Mouse (Mus musculus) heart, embryonic 14.5 days (tissue): ENCODE measurements around the gene Lbhd2. TPM values are rescaled to one million over a fixed set of nuclear protein-coding genes. Genes with fewer than 3 reads are reported as not detected.
A peak's percentile ranks its signal among the peaks of the same experiment; 100 is the strongest.

Experiments
- ATAC-seq: fragments of 200-750 bp; cut with Nextera tagmentation; 2 replicates; pipeline ENCODE4 v1.8.0; 2017; ENCODE audit warnings: low read depth, moderate TSS enrichment; ENCODE audit not compliant: insufficient number of reproducible peaks, insufficient read depth, low FRiP score
- H3K27ac ChIP-seq, 2 experiments: fragments of 200-500 bp in 1 of 2; fragments of 300-500 bp in 1 of 2; sonication (generic) in 1 of 2; replicated peaks in 1 of 2; 2 replicates each; pipeline ENCODE4 v1.5.1; 2012 to 2014; ENCODE audit warnings: low read depth in 2 of 2, low read length in 2 of 2, control low read depth in 1 of 2, mild to moderate bottlenecking in 1 of 2, mixed read lengths in 1 of 2; ENCODE audit not compliant: control insufficient read depth in 1 of 2, insufficient read depth in 1 of 2
- H3K27me3 ChIP-seq: fragments of 300-500 bp; sonication (generic); 2 replicates; pipeline ENCODE4 v1.6.1; 2014; ENCODE audit warnings: mild to moderate bottlenecking, low read length, control low read depth; ENCODE audit not compliant: control insufficient read depth, insufficient read depth
- H3K36me3 ChIP-seq: fragments of 300-500 bp; sonication (generic); 2 replicates; pipeline ENCODE4 v1.6.1; 2014; ENCODE audit warnings: mild to moderate bottlenecking, control low read depth, low read length, mixed read lengths; ENCODE audit not compliant: control insufficient read depth, insufficient read depth
- H3K4me1 ChIP-seq, 2 experiments: fragments of 200-500 bp in 1 of 2; fragments of 300-500 bp in 1 of 2; sonication (generic) in 1 of 2; 2 replicates each; pipeline ENCODE4 v1.6.1; 2012 to 2014; ENCODE audit warnings: low read length in 2 of 2, control low read depth in 1 of 2, mixed read lengths in 1 of 2; ENCODE audit not compliant: control insufficient read depth in 2 of 2, insufficient read depth in 2 of 2
- H3K4me2 ChIP-seq: fragments of 300-500 bp; sonication (generic); 2 replicates; pipeline ENCODE4 v1.6.1; 2014; ENCODE audit warnings: mild to moderate bottlenecking, low read length
- H3K4me3 ChIP-seq, 2 experiments: fragments of 200-500 bp in 1 of 2; fragments of 300-500 bp in 1 of 2; sonication (generic) in 1 of 2; 2 replicates each; pipeline ENCODE4 v1.5.1; 2012 to 2014; ENCODE audit warnings: low read length in 2 of 2, mild to moderate bottlenecking in 2 of 2, control low read depth in 1 of 2, low read depth in 1 of 2, moderate library complexity in 1 of 2; ENCODE audit not compliant: control insufficient read depth in 1 of 2, insufficient read depth in 1 of 2
- H3K9ac ChIP-seq: fragments of 300-500 bp; sonication (generic); 2 replicates; pipeline ENCODE4 v1.6.1; 2014; ENCODE audit warnings: mild to moderate bottlenecking, low read length
- H3K9me3 ChIP-seq: fragments of 300-500 bp; sonication (generic); 2 replicates; pipeline ENCODE4 v1.6.1; 2016; ENCODE audit warnings: low read length, control low read depth; ENCODE audit not compliant: control insufficient read depth
- WGBS: fragments of 180-500 bp; shearing (Covaris S2); extraction: QIAGEN DNeasy Blood & Tissue Kit; methylation state at CpG from one replicate; pipeline ENCODE4 v1.1.7; 2014; 5-methylcytosine and 5-hydroxymethylcytosine counted together
- polyA plus RNA-seq: library from polyadenylated mRNA; unstranded; fragments of >200 nt; fragmentation: Nextera tagmentation; extraction: Ambion mirVana; gene quantifications from 2 replicates; pipeline ENCODE4 v1.2.1, GENCODE M21; 2014

The Lbhd2 gene
- polyA plus RNA-seq, 1 experiment from 2014 or later, result 1.2 TPM

GRCm38 (mm10) chr12:111420946-111421709 is 14.5 kb downstream of the Lbhd2 start:
- Histone ChIP-seq H3K27me3 (peaks cover 42% of the 10 kb centered on the region), H3K4me3 (no peak overlapping the region), H3K4me1 (peaks cover 24 to 38% of the 10 kb centered on the region in 2 experiments), H3K9ac (peak overlapping the region; percentile 46; the same call in 1 of the 2 replicates), H3K36me3 (no peaks in the 10 kb centered on the region), H3K4me2 (peak overlapping the region; percentile 46), H3K27ac (peak overlapping the region in 1 of 2 experiments; percentile 41; a peak in 3 of 4 replicates), H3K9me3 (no peaks in the 10 kb centered on the region)
- 0 out of 2 replicates have a peak, but pooled peaks have one; percentile 14 for ATAC-seq
- 13% methylated on average over 7 of the region's 7 CpGs for WGBS

- no peak for ATAC-seq
- H3K4me1 ChIP-seq, result peaks cover 18 to 24% of the 10 kb centered on the region in 2 experiments
- H3K27me3 ChIP-seq, result peaks cover 49% of the 10 kb centered on the region
- H3K27ac ChIP-seq, result no peak overlapping the region
- H3K36me3 ChIP-seq, result no peaks in the 10 kb centered on the region
- WGBS, result 67% methylated on average over 5 of the region's 5 CpGs
- H3K4me3 ChIP-seq, result no peak overlapping the region
- no peaks in the 10 kb centered on the region for H3K9me3 ChIP-seq
- H3K9ac ChIP-seq, result no peak overlapping the region
- peak overlapping the region; percentile 50; the same call in 1 of the 2 replicates for H3K4me2 ChIP-seq
These were observed 16.2 kb downstream of the Lbhd2 start for GRCm38 (mm10) chr12:111422852-111423251.

- 14% methylated on average over 43 of the region's 43 CpGs for WGBS
- no peak overlapping the region for H3K9ac ChIP-seq
These were observed 17.0 kb downstream of the Lbhd2 start for GRCm38 (mm10) chr12:111423570-111424129.

GRCm38 (mm10) chr12:111424547-111424946 is 17.9 kb downstream of the Lbhd2 start:
- Histone ChIP-seq H3K4me2 (no peak overlapping the region), H3K27ac (no peak overlapping the region), H3K36me3 (no peaks in the 10 kb centered on the region), H3K9ac (no peak overlapping the region), H3K4me1 (peaks cover 30 to 41% of the 10 kb centered on the region in 2 experiments), H3K27me3 (peaks cover 60% of the 10 kb centered on the region), H3K4me3 (no peak overlapping the region), H3K9me3 (no peaks in the 10 kb centered on the region)
- WGBS, result 45% methylated on average over 9 of the region's 9 CpGs
- no peak for ATAC-seq

More at GRCm38 (mm10) chr12:111423570-111424129, 17.0 kb downstream of the Lbhd2 start:
- Histone ChIP-seq H3K4me1 (peaks cover 22 to 32% of the 10 kb centered on the region in 2 experiments), H3K4me2 (peak overlapping the region; percentile 50), H3K4me3 (peak overlapping the region; percentile 4 to 16; a peak in 3 of 4 replicates), H3K27me3 (peaks cover 57% of the 10 kb centered on the region), H3K36me3 (no peaks in the 10 kb centered on the region), H3K9me3 (no peaks in the 10 kb centered on the region), H3K27ac (no peak overlapping the region)
- ATAC-seq, result no peak

GRCm38 (mm10) chr12:111425258-111425657 is 18.6 kb downstream of the Lbhd2 start:
- WGBS, result 5% methylated on average over 15 of the region's 15 CpGs
- H3K27me3 ChIP-seq, result peaks cover 66% of the 10 kb centered on the region
- H3K36me3 ChIP-seq, result no peaks in the 10 kb centered on the region
- H3K4me1 ChIP-seq, result peaks cover 37 to 47% of the 10 kb centered on the region in 2 experiments
- H3K9me3 ChIP-seq, result no peaks in the 10 kb centered on the region
- H3K27ac ChIP-seq, result no peak overlapping the region
- ATAC-seq, result no peak
- no peak overlapping the region for H3K4me2 ChIP-seq
- no peak overlapping the region for H3K9ac ChIP-seq
- no peak overlapping the region for H3K4me3 ChIP-seq

- no peaks in the 10 kb centered on the region for H3K9me3 ChIP-seq
- H3K36me3 ChIP-seq, result no peaks in the 10 kb centered on the region
- H3K27me3 ChIP-seq, result peaks cover 70% of the 10 kb centered on the region
- no peak overlapping the region for H3K4me3 ChIP-seq
- H3K4me1 ChIP-seq, result peaks cover 38 to 47% of the 10 kb centered on the region in 2 experiments
- no peak overlapping the region for H3K4me2 ChIP-seq
- peak; percentile 13; the same call in 1 of the 2 replicates for ATAC-seq
- no peak overlapping the region for H3K27ac ChIP-seq
- H3K9ac ChIP-seq, result no peak overlapping the region
- WGBS, result 15% methylated on average over 29 of the region's 29 CpGs
These were observed 19.3 kb downstream of the Lbhd2 start for GRCm38 (mm10) chr12:111425789-111426460.

GRCm38 (mm10) chr12:111427438-111428113 is 21.0 kb downstream of the Lbhd2 start:
- no peak for ATAC-seq
- Histone ChIP-seq H3K9me3 (no peaks in the 10 kb centered on the region), H3K9ac (no peak overlapping the region), H3K27ac (no peak overlapping the region), H3K4me2 (no peak overlapping the region), H3K4me3 (no peak overlapping the region), H3K4me1 (peaks cover 33 to 47% of the 10 kb centered on the region in 2 experiments), H3K36me3 (no peaks in the 10 kb centered on the region), H3K27me3 (peaks cover 76% of the 10 kb centered on the region)
- WGBS, result 54% methylated on average over 12 of the region's 12 CpGs
